Mouse (Mus musculus): ENCODE data around the gene Asl. TPM values are rescaled to one million over a fixed set of nuclear protein-coding genes. Genes with fewer than 3 reads are reported as not detected.
A peak's percentile ranks its signal among the peaks of the same experiment; 100 is the strongest.
"Not testable (repeated sequence)": the region's sequence is repeated elsewhere in the genome, so short reads cannot be mapped to it uniquely, and the experiment has no call there.

Gene Asl
- total and polyA plus RNA-seq, 2 experiments from 2014 or later = 39.1 to 52.8 TPM

GRCm38 (mm10) chr5:130041262-130041661 is 12.2 kb upstream of the Asl start:
- H3K27me3 ChIP-seq (ENCODE audit: insufficient read depth, low read length) = no peaks in the 10 kb centered on the region
- H3K27ac ChIP-seq (ENCODE audit: low read depth, low read length) = no peak overlapping the region
- TF ChIP-seq CTCF (IDR thresholded peaks at IDR 0.05) = no peak
- H3K4me3 ChIP-seq (ENCODE audit: low read depth, low read length) = no peak overlapping the region
- H3K9me3 ChIP-seq (ENCODE audit: low read length) = no peaks in the 10 kb centered on the region
- WGBS = 86% methylated on average over 4 of the region's 4 CpGs
- ATAC-seq (ENCODE audit: low FRiP score) (no peak), DNase-seq (ENCODE audit: low spot score) (no peak)
- peaks cover 50% of the 10 kb centered on the region for H3K36me3 ChIP-seq (ENCODE audit: insufficient read depth, low read length)
- H3K4me1 ChIP-seq (ENCODE audit: insufficient read depth, low read length) = no peaks in the 10 kb centered on the region
- H3K4me2 ChIP-seq (ENCODE audit: low read depth, low read length, poor library complexity, severe bottlenecking) = no peak overlapping the region
- no peak overlapping the region for H3K9ac ChIP-seq (replicated peaks; ENCODE audit: low read length, poor library complexity, severe bottlenecking)

- 92% methylated on average over 4 of the region's 4 CpGs for WGBS
- no peak for ATAC-seq (ENCODE audit: low FRiP score)
These were observed 11.8 kb upstream of the Asl start for GRCm38 (mm10) chr5:130040797-130041196.

GRCm38 (mm10) chr5:130037752-130038455 is 8.9 kb upstream of the Asl start:
- H3K27ac ChIP-seq (ENCODE audit: low read depth, low read length) = no peak overlapping the region
- ATAC-seq (ENCODE audit: low FRiP score) = no peak
- H3K9ac ChIP-seq (replicated peaks; ENCODE audit: low read length, poor library complexity, severe bottlenecking) = no peak overlapping the region
- TF ChIP-seq CTCF (IDR thresholded peaks at IDR 0.05) = peak; percentile 73
- no peaks in the 10 kb centered on the region for H3K27me3 ChIP-seq (ENCODE audit: insufficient read depth, low read length)
- H3K36me3 ChIP-seq (ENCODE audit: insufficient read depth, low read length) = peaks cover 47% of the 10 kb centered on the region
- no peaks in the 10 kb centered on the region for H3K4me1 ChIP-seq (ENCODE audit: insufficient read depth, low read length)
- no peak overlapping the region for H3K4me3 ChIP-seq (ENCODE audit: low read depth, low read length)
- H3K9me3 ChIP-seq (ENCODE audit: low read length) = no peaks in the 10 kb centered on the region
- WGBS = 65% methylated on average over 19 of the region's 19 CpGs
- H3K4me2 ChIP-seq (ENCODE audit: low read depth, low read length, poor library complexity, severe bottlenecking) = no peak overlapping the region
- DNase-seq (ENCODE audit: low spot score) = peak; percentile 60

More at GRCm38 (mm10) chr5:130040797-130041196, 11.8 kb upstream of the Asl start:
- Histone ChIP-seq H3K4me2 (ENCODE audit: low read depth, low read length, poor library complexity, severe bottlenecking) (no peak overlapping the region), H3K4me3 (ENCODE audit: low read depth, low read length) (no peak overlapping the region), H3K9ac (replicated peaks; ENCODE audit: low read length, poor library complexity, severe bottlenecking) (no peak overlapping the region), H3K9me3 (ENCODE audit: low read length) (no peaks in the 10 kb centered on the region), H3K27me3 (ENCODE audit: insufficient read depth, low read length) (no peaks in the 10 kb centered on the region), H3K4me1 (ENCODE audit: insufficient read depth, low read length) (no peaks in the 10 kb centered on the region), H3K36me3 (ENCODE audit: insufficient read depth, low read length) (peaks cover 46% of the 10 kb centered on the region), H3K27ac (ENCODE audit: low read depth, low read length) (no peak overlapping the region)
- DNase-seq (ENCODE audit: low spot score) = no peak
- no peak for TF ChIP-seq CTCF (IDR thresholded peaks at IDR 0.05)

GRCm38 (mm10) chr5:130036300-130036699 is 7.3 kb upstream of the Asl start:
- peaks cover 33% of the 10 kb centered on the region for H3K36me3 ChIP-seq (ENCODE audit: insufficient read depth, low read length)
- not testable (repeated sequence) for H3K4me3 ChIP-seq (ENCODE audit: low read depth, low read length); DNase-seq (ENCODE audit: low spot score); H3K4me2 ChIP-seq (ENCODE audit: low read depth, low read length, poor library complexity, severe bottlenecking); H3K9ac ChIP-seq (replicated peaks; ENCODE audit: low read length, poor library complexity, severe bottlenecking); H3K4me1 ChIP-seq (ENCODE audit: insufficient read depth, low read length); H3K27ac ChIP-seq (ENCODE audit: low read depth, low read length); ATAC-seq (ENCODE audit: low FRiP score); H3K27me3 ChIP-seq (ENCODE audit: insufficient read depth, low read length); H3K9me3 ChIP-seq (ENCODE audit: low read length)
- WGBS = 55% methylated on average over 2 of the region's 2 CpGs
- TF ChIP-seq CTCF (IDR thresholded peaks at IDR 0.05) = peak; percentile 52

GRCm38 (mm10) chr5:130033869-130034268 is 4.8 kb upstream of the Asl start:
- TF ChIP-seq CTCF (IDR thresholded peaks at IDR 0.05) = no peak
- WGBS = 93% methylated on average over 2 of the region's 2 CpGs
- no peak overlapping the region for H3K9ac ChIP-seq (replicated peaks; ENCODE audit: low read length, poor library complexity, severe bottlenecking)
- H3K4me2 ChIP-seq (ENCODE audit: low read depth, low read length, poor library complexity, severe bottlenecking) = no peak overlapping the region
- H3K4me3 ChIP-seq (ENCODE audit: low read depth, low read length) = no peak overlapping the region
- DNase-seq (ENCODE audit: low spot score) (no peak), ATAC-seq (ENCODE audit: low FRiP score) (no peak)
- H3K4me1 ChIP-seq (ENCODE audit: insufficient read depth, low read length) = no peaks in the 10 kb centered on the region; the same call in 1 of the 2 replicates
- H3K9me3 ChIP-seq (ENCODE audit: low read length) = no peaks in the 10 kb centered on the region
- peaks cover 17% of the 10 kb centered on the region for H3K36me3 ChIP-seq (ENCODE audit: insufficient read depth, low read length)
- H3K27ac ChIP-seq (ENCODE audit: low read depth, low read length) = no peak overlapping the region
- no peaks in the 10 kb centered on the region for H3K27me3 ChIP-seq (ENCODE audit: insufficient read depth, low read length)
